Mouse (Mus musculus) kidney, adult 11 months (tissue): ENCODE results near the gene Zfyve28.

Source experiments
- DNase-seq: peaks from one replicate; pipeline ENCODE4 v3.0.0; 2022

Gene Zfyve28

GRCm38 (mm10) chr5:34250090-34250489 is 38.2 kb downstream of the Zfyve28 start:
- DNase-seq, result no peak

- no peak for DNase-seq
These were observed 39.1 kb downstream of the Zfyve28 start for GRCm38 (mm10) chr5:34249132-34249531.

- no peak for DNase-seq
These were observed 41.8 kb downstream of the Zfyve28 start for GRCm38 (mm10) chr5:34246443-34246842.

- DNase-seq, result no peak
These were observed 45.2 kb downstream of the Zfyve28 start for GRCm38 (mm10) chr5:34243062-34243461.

GRCm38 (mm10) chr5:34242224-34242963 is 45.9 kb downstream of the Zfyve28 start:
- DNase-seq, result no peak

GRCm38 (mm10) chr5:34238444-34238843 is 49.8 kb downstream of the Zfyve28 start:
- DNase-seq, result no peak

GRCm38 (mm10) chr5:34235898-34236420 is 52.3 kb downstream of the Zfyve28 start:
- DNase-seq, result no peak

- DNase-seq, result no peak
These were observed 53.2 kb downstream of the Zfyve28 start for GRCm38 (mm10) chr5:34235056-34235455.

- DNase-seq, result no peak
These were observed 55.1 kb downstream of the Zfyve28 start for GRCm38 (mm10) chr5:34233221-34233515.

- DNase-seq, result no peak
These were observed 55.6 kb downstream of the Zfyve28 start for GRCm38 (mm10) chr5:34232481-34233220.

- DNase-seq, result no peak
These were observed 56.3 kb downstream of the Zfyve28 start for GRCm38 (mm10) chr5:34231901-34232300.

GRCm38 (mm10) chr5:34230599-34231485 is 57.4 kb downstream of the Zfyve28 start:
- no peak for DNase-seq

- DNase-seq, result no peak
These were observed 58.7 kb downstream of the Zfyve28 start for GRCm38 (mm10) chr5:34229503-34229902.

GRCm38 (mm10) chr5:34225516-34225915 is 62.7 kb downstream of the Zfyve28 start:
- DNase-seq, result no peak

GRCm38 (mm10) chr5:34224515-34224914 is 63.7 kb downstream of the Zfyve28 start:
- no peak for DNase-seq

GRCm38 (mm10) chr5:34220001-34220400 is 68.2 kb downstream of the Zfyve28 start:
- DNase-seq, result no peak

- no peak for DNase-seq
These were observed 69.6 kb downstream of the Zfyve28 start for GRCm38 (mm10) chr5:34218672-34219071.

GRCm38 (mm10) chr5:34217756-34218155 is 70.5 kb downstream of the Zfyve28 start:
- DNase-seq, result no peak

GRCm38 (mm10) chr5:34216025-34216424 is 72.2 kb downstream of the Zfyve28 start:
- no peak for DNase-seq

GRCm38 (mm10) chr5:34213659-34214058 is 74.6 kb downstream of the Zfyve28 start:
- no peak for DNase-seq

- DNase-seq, result peak; percentile 34
These were observed 78.0 kb downstream of the Zfyve28 start for GRCm38 (mm10) chr5:34210279-34210678.

GRCm38 (mm10) chr5:34207503-34207902 is 80.7 kb downstream of the Zfyve28 start:
- DNase-seq, result no peak

- no peak for DNase-seq
These were observed 82.5 kb downstream of the Zfyve28 start for GRCm38 (mm10) chr5:34205788-34206187.
